Mouse (Mus musculus) forebrain, embryonic 14.5 days (tissue): ENCODE measurements around the gene F930015N05Rik. TPM values are rescaled to one million over a fixed set of nuclear protein-coding genes. Genes with fewer than 3 reads are reported as not detected.

Experiments used
- ATAC-seq: fragments of 200-750 bp; cut with Nextera tagmentation; 2 replicates; pipeline ENCODE4 v1.8.0; 2017; ENCODE audit warnings: mild to moderate bottlenecking, moderate library complexity
- DNase-seq: peaks from one replicate; pipeline ENCODE4 v3.0.0-alpha.2; 2015; ENCODE audit warnings: low spot score
- H3K27ac ChIP-seq: fragments of 300-500 bp; sonication (generic); 2 replicates; pipeline ENCODE4 v1.5.1; 2014; ENCODE audit warnings: low read depth, mild to moderate bottlenecking, control low read depth, low read length, moderate library complexity
- H3K27me3 ChIP-seq: fragments of 300-500 bp; sonication (generic); replicated peaks from 2 replicates; pipeline ENCODE4 v1.6.1; 2014; ENCODE audit warnings: low read length, control low read depth, mixed read lengths; ENCODE audit not compliant: control insufficient read depth, insufficient read depth
- H3K36me3 ChIP-seq: fragments of 300-500 bp; sonication (generic); 2 replicates; pipeline ENCODE4 v1.6.1; 2014; ENCODE audit warnings: low read length, control low read depth; ENCODE audit not compliant: control insufficient read depth, insufficient read depth
- H3K4me1 ChIP-seq: fragments of 300-500 bp; sonication (generic); 2 replicates; pipeline ENCODE4 v1.6.1; 2014; ENCODE audit warnings: antibody characterized with exemption, low read length, control low read depth; ENCODE audit not compliant: control insufficient read depth, insufficient read depth
- H3K4me2 ChIP-seq: fragments of 300-500 bp; sonication (generic); 2 replicates; pipeline ENCODE4 v1.6.1; 2014; ENCODE audit warnings: mild to moderate bottlenecking, control low read depth, low read length
- H3K4me3 ChIP-seq: fragments of 300-500 bp; sonication (generic); 2 replicates; pipeline ENCODE4 v1.5.1; 2014; ENCODE audit warnings: low read depth, low read length, control low read depth
- H3K9ac ChIP-seq: fragments of 300-500 bp; sonication (generic); 2 replicates; pipeline ENCODE4 v1.6.1; 2014; ENCODE audit warnings: mild to moderate bottlenecking, low read length, control low read depth, moderate library complexity
- H3K9me3 ChIP-seq: fragments of 300-500 bp; sonication (generic); replicated peaks from 2 replicates; pipeline ENCODE4 v1.6.1; 2016; ENCODE audit warnings: low read length, control low read depth, mixed read lengths; ENCODE audit not compliant: control insufficient read depth
- WGBS: fragments of 180-500 bp; shearing (Covaris S2); extraction: QIAGEN DNeasy Blood & Tissue Kit; methylation state at CpG from one replicate; pipeline ENCODE4 v1.1.7; 2014; 5-methylcytosine and 5-hydroxymethylcytosine counted together
- polyA plus RNA-seq: library from polyadenylated mRNA; unstranded; fragments of >200 nt; fragmentation: Nextera tagmentation; extraction: Ambion mirVana; gene quantifications from 2 replicates; pipeline ENCODE4 v1.2.1, GENCODE M21; 2014

The F930015N05Rik gene
- 0.17 TPM in 1 of 2 replicates, not detected in the other for polyA plus RNA-seq

GRCm38 (mm10) chr11:64436412-64436727, at the start of gene F930015N05Rik:
Gene F930015N05Rik, minus strand, starts transcription at chr11:64436653.
- Histone ChIP-seq H3K4me3 (peak within 1 kb of the TSS; percentile 52), H3K27me3 (peaks cover 24% of the 10 kb centered on the region), H3K4me1 (peaks cover 8% of the 10 kb centered on the region), H3K9me3 (no peaks in the 10 kb centered on the region), H3K9ac (peak within 1 kb of the TSS; percentile 71), H3K4me2 (peak within 1 kb of the TSS; percentile 98), H3K27ac (no peak within 1 kb of the TSS), H3K36me3 (no peaks in the 10 kb centered on the region)
- 1% methylated on average over 23 of the region's 24 CpGs for WGBS
- ATAC-seq, result peak; percentile 16; the same call in 1 of the 2 replicates
- DNase-seq, result peak; percentile 8

GRCm38 (mm10) chr11:64481445-64481844, 45.0 kb upstream of the F930015N05Rik start:
- no peaks in the 10 kb centered on the region for H3K36me3 ChIP-seq

DNA sequence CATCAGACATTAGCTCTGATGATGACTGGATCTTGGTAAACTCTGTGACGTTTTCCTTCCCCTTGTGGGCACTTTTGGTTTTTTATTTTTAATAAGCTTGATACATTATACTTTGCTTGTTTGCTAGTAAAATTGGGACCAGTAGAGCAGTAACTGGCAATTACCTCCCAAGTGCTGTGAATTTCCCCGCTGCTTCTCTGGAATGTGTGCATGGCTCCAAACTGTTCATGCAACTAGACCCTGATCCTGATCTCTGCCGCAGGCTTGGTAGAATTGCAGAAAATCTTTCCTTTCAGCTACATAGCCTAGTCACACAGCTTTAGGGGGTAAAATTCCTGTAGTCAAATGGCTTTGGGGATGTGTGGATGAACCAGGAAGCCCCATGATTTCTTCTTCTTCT, 37.2 kb upstream of the F930015N05Rik start:
- Histone ChIP-seq H3K4me1 (no peaks in the 10 kb centered on the region), H3K9me3 (no peaks in the 10 kb centered on the region), H3K36me3 (no peaks in the 10 kb centered on the region), H3K4me2 (no peak overlapping the region), H3K27ac (no peak overlapping the region), H3K9ac (no peak overlapping the region), H3K4me3 (no peak overlapping the region), H3K27me3 (no peaks in the 10 kb centered on the region)
- DNase-seq, result no peak
- no peak for ATAC-seq
- 85% methylated on average over 3 of the region's 3 CpGs for WGBS

More at GRCm38 (mm10) chr11:64481445-64481844, 45.0 kb upstream of the F930015N05Rik start:
- no peak for DNase-seq
- H3K27me3 ChIP-seq, result no peaks in the 10 kb centered on the region
- no peak overlapping the region for H3K4me2 ChIP-seq
- 74% methylated on average over 3 of the region's 3 CpGs for WGBS
- no peak overlapping the region for H3K27ac ChIP-seq
- H3K4me3 ChIP-seq, result no peak overlapping the region
- ATAC-seq, result no peak
- H3K4me1 ChIP-seq, result no peaks in the 10 kb centered on the region
- H3K9ac ChIP-seq, result no peak overlapping the region
- H3K9me3 ChIP-seq, result no peaks in the 10 kb centered on the region

DNA sequence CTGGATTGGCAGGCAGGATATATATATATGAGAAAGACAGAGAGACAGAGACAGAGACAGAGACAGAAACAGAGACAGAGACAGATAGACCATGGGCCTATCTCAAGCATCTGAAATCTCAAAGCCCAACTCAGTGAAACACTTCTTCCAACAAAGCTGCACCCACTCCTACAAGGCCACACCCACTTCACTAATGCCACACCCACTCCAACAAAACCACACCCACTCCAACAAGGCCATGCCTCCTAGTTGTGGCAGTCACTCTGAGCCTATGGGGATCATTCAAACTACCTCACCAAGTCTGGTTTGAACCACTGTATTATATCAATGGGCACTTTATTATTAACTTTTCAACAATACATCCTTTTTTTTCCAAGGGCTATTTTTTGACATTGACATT, 34.2 kb upstream of the F930015N05Rik start:
- H3K9me3 ChIP-seq, result no peaks in the 10 kb centered on the region
- no peak for DNase-seq
- no peak overlapping the region for H3K4me2 ChIP-seq
- H3K9ac ChIP-seq, result no peak overlapping the region
- no peaks in the 10 kb centered on the region for H3K27me3 ChIP-seq
- H3K4me3 ChIP-seq, result no peak overlapping the region
- no peaks in the 10 kb centered on the region for H3K36me3 ChIP-seq
- no peak for ATAC-seq
- no peaks in the 10 kb centered on the region for H3K4me1 ChIP-seq
- H3K27ac ChIP-seq, result no peak overlapping the region

GRCm38 (mm10) chr11:64468737-64469136, 32.3 kb upstream of the F930015N05Rik start:
- no peak overlapping the region for H3K27ac ChIP-seq
- ATAC-seq (no peak), DNase-seq (no peak)
- no peaks in the 10 kb centered on the region for H3K27me3 ChIP-seq
- no peak overlapping the region for H3K9ac ChIP-seq
- no peak overlapping the region for H3K4me2 ChIP-seq
- H3K9me3 ChIP-seq, result no peaks in the 10 kb centered on the region
- no peaks in the 10 kb centered on the region for H3K4me1 ChIP-seq
- no peaks in the 10 kb centered on the region for H3K36me3 ChIP-seq
- WGBS, result 81% methylated on average over 4 of the region's 4 CpGs
- no peak overlapping the region for H3K4me3 ChIP-seq

- ATAC-seq, result no peak
- 80% methylated on average over 3 of the region's 3 CpGs for WGBS
- Histone ChIP-seq H3K27ac (no peak overlapping the region), H3K36me3 (no peaks in the 10 kb centered on the region), H3K27me3 (no peaks in the 10 kb centered on the region), H3K4me1 (no peaks in the 10 kb centered on the region), H3K4me3 (no peak overlapping the region), H3K9me3 (no peaks in the 10 kb centered on the region), H3K9ac (no peak overlapping the region), H3K4me2 (no peak overlapping the region)
- no peak for DNase-seq
Observed at GRCm38 (mm10) chr11:64461746-64462145, 25.3 kb upstream of the F930015N05Rik start.

- no peak overlapping the region for H3K4me3 ChIP-seq
- no peak overlapping the region for H3K9ac ChIP-seq
- no peaks in the 10 kb centered on the region for H3K9me3 ChIP-seq
- peaks cover 5% of the 10 kb centered on the region; the same call in 1 of the 2 replicates for H3K4me1 ChIP-seq
- DNase-seq, result peak; percentile 79
- no peak overlapping the region for H3K4me2 ChIP-seq
- 45% methylated on average over 9 of the region's 9 CpGs for WGBS
- no peak overlapping the region for H3K27ac ChIP-seq
- ATAC-seq, result no peak
- H3K27me3 ChIP-seq, result no peaks in the 10 kb centered on the region
- no peaks in the 10 kb centered on the region for H3K36me3 ChIP-seq
Observed at GRCm38 (mm10) chr11:64448586-64449315, 12.3 kb upstream of the F930015N05Rik start.

DNA sequence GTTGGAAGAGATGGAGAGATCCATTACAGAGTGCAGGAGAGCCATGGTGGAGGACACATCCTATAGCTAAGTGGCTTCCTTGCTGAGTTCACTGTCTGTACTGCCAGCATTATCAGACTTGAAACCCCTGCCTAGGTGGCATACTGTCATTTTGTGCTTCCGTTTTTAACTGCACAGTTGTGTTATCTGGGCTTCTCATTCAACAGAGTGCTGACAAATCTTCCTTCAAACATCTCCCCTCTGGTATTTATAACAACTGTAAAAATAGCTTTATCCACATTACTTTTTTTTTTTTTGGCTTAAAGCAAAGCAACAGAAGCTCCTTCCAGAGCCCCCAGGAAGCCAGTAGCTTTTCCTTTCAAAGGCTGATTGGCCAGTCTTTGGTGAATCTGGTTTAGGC, 8.8 kb upstream of the F930015N05Rik start:
- no peaks in the 10 kb centered on the region for H3K36me3 ChIP-seq
- WGBS, result 89% methylated on average over 1 of the region's 1 CpGs
- ATAC-seq, result no peak
- peaks cover 5% of the 10 kb centered on the region; the same call in 1 of the 2 replicates for H3K4me1 ChIP-seq
- H3K27me3 ChIP-seq, result no peaks in the 10 kb centered on the region; the same call in 1 of the 2 replicates
- no peak overlapping the region for H3K27ac ChIP-seq
- H3K9ac ChIP-seq, result no peak overlapping the region
- no peak for DNase-seq
- H3K4me2 ChIP-seq, result no peak overlapping the region
- no peaks in the 10 kb centered on the region for H3K9me3 ChIP-seq
- H3K4me3 ChIP-seq, result no peak overlapping the region

GRCm38 (mm10) chr11:64442701-64443100, 6.2 kb upstream of the F930015N05Rik start:
- Histone ChIP-seq H3K4me1 (no peaks in the 10 kb centered on the region), H3K27ac (no peak overlapping the region), H3K36me3 (no peaks in the 10 kb centered on the region), H3K4me2 (no peak overlapping the region), H3K9me3 (no peaks in the 10 kb centered on the region), H3K4me3 (no peak overlapping the region), H3K9ac (no peak overlapping the region), H3K27me3 (peaks cover 7% of the 10 kb centered on the region)
- 42% methylated on average over 3 of the region's 3 CpGs for WGBS
- ATAC-seq (no peak), DNase-seq (no peak)
